Mouse (Mus musculus): Measurements from ENCODE around the gene Cracr2a.

DNA sequence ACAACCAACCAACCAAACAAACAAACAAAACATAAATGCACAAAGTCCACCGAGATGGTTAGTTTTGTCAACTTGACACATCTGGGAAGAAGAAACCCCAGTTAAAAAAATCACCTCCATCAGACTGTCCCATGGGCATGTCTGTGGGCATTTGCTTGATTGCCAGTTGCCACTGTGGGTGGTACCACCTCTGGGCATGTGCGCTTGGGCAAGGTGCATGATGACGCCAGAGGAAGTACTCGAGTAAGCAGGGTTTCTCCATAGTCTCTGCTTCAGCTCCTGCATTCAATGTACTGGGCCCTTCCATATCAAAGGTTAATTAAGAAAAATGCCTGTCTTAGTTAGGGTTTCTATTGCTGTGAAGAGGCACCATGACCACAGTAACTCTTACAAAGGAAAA is 21.9 kb upstream of the Cracr2a start:
- TF ChIP-seq GATA1 (IDR thresholded peaks at IDR 0.05; ENCODE audit: borderline replicate concordance, low read length), result no peak
- no peak for TF ChIP-seq POLR2AphosphoS5 (IDR thresholded peaks at IDR 0.05; ENCODE audit: insufficient replicate concordance, low read depth, low read length)
- TF ChIP-seq CTCF (IDR thresholded peaks at IDR 0.05; ENCODE audit: low read depth, low read length), result no peak
- no peak for TF ChIP-seq GATA2 (IDR thresholded peaks at IDR 0.05; ENCODE audit: borderline replicate concordance, low read depth, low read length)

Measured in G1E (cell line).